Mouse (Mus musculus): ENCODE results near the gene Mpnd.
"Not testable (repeated sequence)": the region's sequence is repeated elsewhere in the genome, so short reads cannot be mapped to it uniquely, and the experiment has no call there.

The Mpnd gene

GRCm38 (mm10) chr17:56038583-56039261, 33.2 kb downstream of the Mpnd start:
- DNase-seq, result peak; percentile 39

- no peak for DNase-seq
These were observed 33.8 kb downstream of the Mpnd start for GRCm38 (mm10) chr17:56039345-56039744.

- DNase-seq, result peak; percentile 99
These were observed 34.7 kb downstream of the Mpnd start, which contains the start of gene Chaf1a for GRCm38 (mm10) chr17:56040030-56040856. Gene Chaf1a, plus strand, starts transcription at chr17:56040439.

GRCm38 (mm10) chr17:56040857-56041163, 35.3 kb downstream of the Mpnd start:
- DNase-seq, result no peak

GRCm38 (mm10) chr17:56051369-56051768, 45.9 kb downstream of the Mpnd start:
- DNase-seq, result no peak

- DNase-seq, result no peak
These were observed 49.4 kb downstream of the Mpnd start for GRCm38 (mm10) chr17:56054938-56055337.

GRCm38 (mm10) chr17:56055945-56056678, 50.6 kb downstream of the Mpnd start:
- no peak for DNase-seq

GRCm38 (mm10) chr17:56057381-56058120, 52.0 kb downstream of the Mpnd start:
- no peak for DNase-seq

- DNase-seq, result no peak
These were observed 56.6 kb downstream of the Mpnd start for GRCm38 (mm10) chr17:56062081-56062480.

- not testable (repeated sequence) for DNase-seq
These were observed 60.2 kb downstream of the Mpnd start for GRCm38 (mm10) chr17:56065715-56066114.
